Mouse (Mus musculus): ENCODE results near the gene Ikzf3. TPM values are rescaled to one million over a fixed set of nuclear protein-coding genes. Genes with fewer than 3 reads are reported as not detected.

The Ikzf3 gene
- total RNA-seq (2021): under 1 TPM; 0.33 TPM
- long read RNA-seq, experiment 1, partial matches to known transcripts: 0 of 1 reads
- long read RNA-seq, experiment 1, other reads (novel, unspliced or antisense): 0 of 1 reads
- long read RNA-seq, experiment 2: 0 reads

DNA sequence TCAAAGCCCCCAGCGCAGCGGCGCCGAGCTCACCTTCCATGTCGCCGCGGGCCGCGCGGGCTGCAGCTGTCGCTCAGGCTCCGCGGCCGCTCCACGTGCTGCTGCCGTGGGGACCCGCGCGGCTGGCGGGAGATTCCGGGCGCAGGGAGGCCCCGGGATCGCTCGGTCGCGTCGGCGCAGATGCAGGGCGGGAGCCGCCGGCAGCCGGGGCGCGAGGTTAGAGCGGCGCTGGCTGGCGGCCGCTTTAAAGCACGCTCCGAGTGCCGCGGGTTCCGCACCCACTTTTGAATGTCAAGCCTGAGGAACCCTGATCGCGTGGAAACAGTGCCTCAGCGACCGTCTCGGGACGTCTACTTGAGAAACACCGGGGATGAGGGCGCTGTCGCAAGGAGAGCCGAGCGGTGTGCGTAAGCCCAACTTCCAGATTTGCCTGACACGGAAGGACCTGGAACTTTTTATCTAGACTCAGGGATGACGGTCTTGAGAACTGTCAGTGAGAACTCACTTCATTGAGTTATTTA, at the start of gene Ikzf3:
Ikzf3 (minus strand) TSS at position 321 of the 521 bp plus-strand sequence.
- peak in 1 of 2 experiments; percentile 12 for DNase-seq (ENCODE audit: low spot score in 2 of 2)

DNA sequence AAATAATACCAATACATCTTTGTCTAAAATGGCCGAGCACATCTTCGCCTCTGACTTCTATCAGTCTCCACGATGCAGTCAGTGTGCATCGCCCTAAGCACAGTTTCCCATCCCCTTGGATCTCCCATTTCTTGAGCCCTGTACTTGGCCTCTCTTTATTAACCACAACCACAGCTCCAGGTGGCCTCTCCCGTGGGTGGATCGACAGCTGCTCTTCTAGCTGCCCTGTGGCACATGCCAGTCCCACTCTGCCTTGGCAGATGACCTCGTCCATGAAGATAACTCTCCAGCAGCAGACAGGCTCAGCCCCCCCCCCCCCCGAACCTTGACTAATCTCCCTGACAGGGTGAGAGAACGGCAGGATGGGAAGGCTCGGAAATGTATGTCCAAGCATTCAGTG, 49.6 kb upstream of the Ikzf3 start:
- no peak for DNase-seq (ENCODE audit: low spot score in 2 of 2)

- DNase-seq (ENCODE audit: low spot score in 2 of 2): no peak
Observed at GRCm38 (mm10) chr11:98595021-98595420, 49.2 kb upstream of the Ikzf3 start.

GRCm38 (mm10) chr11:98590548-98591445, 45.0 kb upstream of the Ikzf3 start:
- no peak for DNase-seq (ENCODE audit: low spot score in 2 of 2)

DNA sequence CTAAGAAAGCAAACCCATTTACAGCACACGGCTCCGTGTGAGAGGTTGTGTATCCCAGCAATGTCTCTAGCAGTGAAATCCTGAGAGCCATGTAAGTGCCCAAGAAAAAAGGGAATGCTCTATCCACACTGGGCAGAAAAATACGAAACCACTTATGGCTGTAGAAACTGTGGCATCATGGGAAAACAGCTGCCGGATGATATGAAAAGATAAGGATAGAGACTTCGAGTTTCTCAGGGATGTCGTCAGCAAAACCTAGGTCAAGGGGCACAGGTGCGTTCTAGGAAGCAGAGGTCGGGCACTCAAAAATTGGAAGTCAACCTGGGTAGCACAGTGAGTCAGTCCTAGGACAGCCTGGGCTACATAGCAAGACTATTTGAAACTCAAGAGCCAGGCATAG, 43.5 kb upstream of the Ikzf3 start:
- no peak for DNase-seq (ENCODE audit: low spot score in 2 of 2)

GRCm38 (mm10) chr11:98588833-98589281, 43.0 kb upstream of the Ikzf3 start:
- DNase-seq (ENCODE audit: low spot score in 2 of 2): no peak

- DNase-seq (ENCODE audit: low spot score in 2 of 2): peak; percentile 31 to 33
Observed at GRCm38 (mm10) chr11:98587684-98588546, 42.1 kb upstream of the Ikzf3 start.

- peak; percentile 99 for DNase-seq (ENCODE audit: low spot score in 2 of 2)
Observed at GRCm38 (mm10) chr11:98586892-98587563, 41.2 kb upstream of the Ikzf3 start, which contains the start of gene Ormdl3. Gene Ormdl3, minus strand, starts transcription at chr11:98587368.

DNA sequence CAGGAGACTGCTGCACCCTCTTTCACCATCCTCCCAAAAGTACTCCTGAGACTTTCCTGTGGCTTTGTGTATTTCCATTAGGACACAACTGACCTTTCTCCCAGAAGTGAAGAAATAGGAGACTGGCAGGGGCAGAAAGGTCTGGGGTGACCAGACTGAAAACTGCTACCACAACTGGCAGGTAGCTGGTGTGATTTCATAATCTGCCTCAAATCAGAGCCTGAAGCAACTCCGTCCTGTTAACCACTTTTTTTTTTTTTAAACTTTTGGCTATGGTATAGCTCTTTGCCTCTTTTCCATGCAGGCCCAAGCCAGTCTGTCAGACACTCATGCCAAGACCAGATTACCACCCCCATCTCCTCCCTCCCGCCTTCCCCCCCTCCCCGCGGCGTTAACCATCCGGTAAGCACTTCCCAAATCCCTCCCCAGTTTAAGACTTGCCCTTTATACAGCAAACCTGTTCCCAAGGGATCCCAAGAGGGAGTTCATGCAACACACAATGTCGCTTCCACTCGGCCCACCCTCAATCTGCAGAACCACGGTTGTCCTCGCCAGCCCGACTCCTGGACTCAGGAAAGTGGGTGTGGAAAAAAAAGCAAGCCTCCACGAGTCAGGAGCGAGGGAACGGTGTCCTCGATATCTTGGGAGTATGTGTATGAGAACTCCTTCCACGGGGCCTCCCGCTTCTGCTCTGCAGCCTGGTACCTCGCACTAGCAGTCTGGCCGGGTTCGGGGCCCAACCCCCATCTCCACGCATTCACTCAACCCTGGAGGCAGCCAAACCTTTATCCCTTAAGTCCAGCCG, 40.5 kb upstream of the Ikzf3 start:
- DNase-seq (ENCODE audit: low spot score in 2 of 2): peak; percentile 34 to 35

- no peak for DNase-seq (ENCODE audit: low spot score in 2 of 2)
Observed at GRCm38 (mm10) chr11:98584629-98585177, 38.9 kb upstream of the Ikzf3 start.

GRCm38 (mm10) chr11:98584146-98584545, 38.3 kb upstream of the Ikzf3 start:
- no peak for DNase-seq (ENCODE audit: low spot score in 2 of 2)

DNA sequence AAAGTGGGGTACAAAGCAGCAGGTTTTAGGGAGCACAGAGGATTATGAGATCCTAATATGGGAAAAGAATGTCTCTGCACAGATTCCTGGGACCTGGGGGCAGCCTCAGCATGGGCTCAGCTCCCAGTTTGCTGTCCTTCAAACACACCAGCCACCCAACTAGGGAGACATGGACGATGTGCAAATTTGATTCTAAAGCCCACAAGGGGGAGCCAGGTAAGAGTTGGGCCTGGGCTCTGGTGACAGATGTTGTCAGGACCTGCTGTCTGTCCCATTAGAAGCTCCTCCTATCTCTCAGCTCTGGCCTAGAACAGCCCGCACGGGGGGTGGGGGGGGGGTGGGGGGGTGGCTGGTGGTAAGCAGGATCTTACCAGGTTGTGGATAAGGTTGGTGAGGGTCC, 37.7 kb upstream of the Ikzf3 start:
- no peak for DNase-seq (ENCODE audit: low spot score in 2 of 2)

GRCm38 (mm10) chr11:98583265-98583552, 37.4 kb upstream of the Ikzf3 start:
- no peak for DNase-seq (ENCODE audit: low spot score in 2 of 2)

GRCm38 (mm10) chr11:98582551-98583264, 36.9 kb upstream of the Ikzf3 start:
- DNase-seq (ENCODE audit: low spot score in 2 of 2): no peak

DNA sequence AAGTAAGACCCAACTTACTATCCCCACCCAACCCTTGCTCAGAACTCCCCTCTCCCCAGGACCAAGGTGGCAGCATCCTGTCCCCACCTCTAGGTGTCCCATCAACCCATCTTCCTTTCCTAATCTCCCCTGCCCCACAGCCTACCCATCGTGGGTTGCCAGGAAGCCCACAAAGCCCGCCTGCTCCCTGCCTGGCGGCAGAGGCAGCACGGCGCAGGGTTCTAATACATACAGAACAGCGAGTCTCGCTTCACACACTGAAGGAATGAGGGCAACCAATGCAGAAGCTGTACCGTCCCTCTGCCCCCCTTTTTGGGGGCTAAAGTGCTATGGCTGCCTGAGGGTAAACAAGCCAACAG, 36.2 kb upstream of the Ikzf3 start:
- DNase-seq (ENCODE audit: low spot score in 2 of 2): no peak

DNA sequence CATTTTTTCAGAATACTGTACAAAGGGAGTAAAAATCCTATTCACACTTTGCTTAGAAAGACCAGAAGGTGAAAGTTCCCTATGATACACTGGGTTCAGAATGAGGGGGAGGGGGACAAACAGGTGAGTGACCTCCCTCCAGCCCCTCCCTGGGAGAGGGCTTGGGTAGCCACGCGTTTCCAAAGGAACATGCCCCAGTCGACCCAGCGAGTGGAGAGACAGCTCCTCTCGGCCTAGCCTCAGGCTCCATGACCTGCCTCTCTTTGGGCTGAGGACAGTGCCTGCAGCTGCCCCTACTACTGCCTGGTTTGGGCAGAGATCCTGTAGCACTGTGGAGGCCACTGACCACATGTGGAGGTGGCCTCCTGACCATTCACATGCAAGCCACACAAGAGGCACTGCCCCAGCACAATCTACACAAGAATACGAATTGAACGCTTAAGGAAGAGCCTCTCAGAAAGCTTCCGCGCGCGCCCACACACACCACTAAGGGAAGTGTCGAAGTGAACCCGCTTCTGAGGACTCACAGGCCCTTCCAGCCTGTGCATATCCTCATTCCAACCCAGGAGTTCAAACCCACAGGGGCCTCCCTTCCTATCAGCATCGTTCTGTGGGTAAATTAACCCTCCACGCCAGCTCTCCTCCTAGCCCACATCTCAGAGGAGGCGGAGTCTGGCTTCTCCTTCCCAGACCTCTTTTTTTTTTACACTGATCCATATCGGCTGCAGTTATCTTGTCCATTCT, 35.6 kb upstream of the Ikzf3 start:
- DNase-seq (ENCODE audit: low spot score in 2 of 2): no peak

DNA sequence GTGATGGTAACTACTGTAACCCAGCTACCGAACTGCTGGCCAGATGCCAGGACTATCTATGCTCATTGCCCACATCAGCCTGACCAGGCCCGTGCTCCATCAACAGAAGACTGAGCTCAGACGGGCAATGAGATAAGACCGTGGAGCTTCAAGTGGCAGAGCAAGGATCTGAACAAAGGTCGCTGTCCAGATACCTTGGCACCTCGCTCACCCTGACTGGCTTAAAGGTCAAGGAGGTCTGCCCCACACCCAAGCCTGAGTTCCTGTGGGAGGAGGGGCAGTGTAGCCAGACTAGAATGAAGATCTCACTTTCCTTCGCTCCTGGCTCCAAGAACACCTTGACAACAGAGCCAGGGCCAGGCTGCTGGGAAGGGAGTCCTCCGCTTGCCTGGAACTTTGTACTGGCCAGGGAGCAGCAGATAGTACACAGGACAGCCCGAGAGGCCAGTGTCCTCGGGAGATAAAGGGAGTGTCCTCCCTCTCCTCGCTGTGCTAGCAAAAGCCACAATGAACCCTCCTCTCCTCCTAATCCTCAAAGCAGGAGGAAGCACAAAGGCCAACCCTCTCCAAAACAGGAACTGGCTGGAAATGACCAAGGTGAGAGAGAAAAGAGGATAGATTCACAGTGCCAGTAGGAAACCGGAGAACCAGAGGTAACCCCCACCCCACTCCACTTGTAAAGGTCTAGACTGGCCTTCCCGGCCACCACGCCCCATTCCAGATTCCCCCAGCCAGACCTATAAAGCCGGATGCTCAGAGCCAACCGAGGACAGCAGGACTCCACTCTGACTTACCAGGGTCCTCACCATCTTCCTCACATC, 34.7 kb upstream of the Ikzf3 start:
- no peak for DNase-seq (ENCODE audit: low spot score in 2 of 2)

- DNase-seq (ENCODE audit: low spot score in 2 of 2): no peak
Observed at GRCm38 (mm10) chr11:98577776-98578175, 31.9 kb upstream of the Ikzf3 start.
